Mouse (Mus musculus) 3134 (cell line): ENCODE results near the gene Ring1.

Source experiments
- DNase-seq: peaks from one replicate; pipeline ENCODE4 v3.0.0-alpha.2; 2011; ENCODE audit warnings: low spot score; ENCODE audit not compliant: insufficient read length; ENCODE audit errors: extremely low read depth

The Ring1 gene

DNA sequence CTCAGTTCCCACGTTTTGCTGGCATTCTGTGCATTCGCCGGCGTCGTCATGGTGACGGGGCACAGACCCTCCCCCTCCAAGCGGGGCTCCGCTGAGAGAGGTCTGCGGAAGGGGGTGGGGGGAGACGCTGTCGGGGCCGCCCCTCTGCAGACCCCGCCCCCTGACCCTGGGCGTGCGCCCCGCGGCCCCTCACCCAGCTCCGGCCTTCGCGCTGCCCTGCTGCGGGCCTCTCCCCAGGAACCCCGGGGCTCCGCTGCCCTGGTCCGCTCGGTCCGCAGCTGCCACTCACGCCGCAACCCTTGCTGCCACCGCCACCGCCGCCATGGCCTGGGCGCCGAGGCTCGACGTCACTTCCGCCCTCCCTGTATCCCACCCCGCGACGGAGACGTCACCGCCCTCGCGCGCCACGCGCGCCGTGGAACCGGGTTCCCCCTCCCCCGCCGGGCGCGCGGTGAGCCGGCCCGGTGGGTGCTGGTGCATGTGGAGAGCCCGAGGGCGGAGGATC, at the start of gene Ring1:
Gene Ring1, minus strand, starts transcription at position 364 of the 505 bp plus-strand sequence.
- peak; percentile 85 for DNase-seq

GRCm38 (mm10) chr17:34072091-34072490, 47.6 kb upstream of the Ring1 start:
- DNase-seq, result no peak

DNA sequence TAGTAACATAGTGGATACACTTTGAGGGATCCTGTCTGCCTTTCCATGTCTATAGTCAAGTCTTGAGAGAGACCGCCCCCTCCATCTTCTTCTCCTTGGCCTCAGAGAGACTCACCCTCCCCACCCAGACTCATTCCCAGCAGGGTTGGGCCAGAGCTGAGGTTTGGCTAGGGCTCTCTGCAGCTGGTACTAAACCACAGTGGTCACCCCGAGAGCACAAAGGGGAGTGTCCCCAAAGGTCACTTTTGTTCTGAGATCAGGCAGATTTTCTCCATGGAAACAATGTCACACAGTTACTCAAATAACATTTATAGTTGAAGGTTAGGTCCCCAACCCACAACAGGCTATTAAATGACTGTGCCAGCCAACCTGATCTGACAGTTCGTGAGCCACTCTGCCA, 44.4 kb upstream of the Ring1 start:
- peak; percentile 37 for DNase-seq

DNA sequence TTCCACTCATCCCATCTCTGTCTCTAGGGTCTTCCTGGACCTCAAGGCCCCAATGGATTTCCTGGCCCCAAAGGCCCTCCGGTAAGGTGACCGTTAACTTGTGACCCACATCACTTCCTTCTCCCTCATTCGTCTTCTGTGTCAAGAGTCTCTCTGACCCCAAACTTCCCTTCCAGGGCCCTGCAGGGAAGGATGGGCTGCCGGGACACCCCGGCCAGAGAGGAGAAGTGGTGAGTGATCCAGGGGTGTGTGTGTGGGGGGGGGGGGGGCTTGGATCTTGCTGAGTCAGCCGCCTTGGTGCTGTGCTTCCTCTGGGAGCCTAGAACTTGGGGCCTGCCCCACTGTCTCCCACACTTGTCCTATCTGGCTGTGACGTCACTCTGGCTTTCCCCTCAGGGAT, 32.7 kb upstream of the Ring1 start:
- DNase-seq, result no peak

DNA sequence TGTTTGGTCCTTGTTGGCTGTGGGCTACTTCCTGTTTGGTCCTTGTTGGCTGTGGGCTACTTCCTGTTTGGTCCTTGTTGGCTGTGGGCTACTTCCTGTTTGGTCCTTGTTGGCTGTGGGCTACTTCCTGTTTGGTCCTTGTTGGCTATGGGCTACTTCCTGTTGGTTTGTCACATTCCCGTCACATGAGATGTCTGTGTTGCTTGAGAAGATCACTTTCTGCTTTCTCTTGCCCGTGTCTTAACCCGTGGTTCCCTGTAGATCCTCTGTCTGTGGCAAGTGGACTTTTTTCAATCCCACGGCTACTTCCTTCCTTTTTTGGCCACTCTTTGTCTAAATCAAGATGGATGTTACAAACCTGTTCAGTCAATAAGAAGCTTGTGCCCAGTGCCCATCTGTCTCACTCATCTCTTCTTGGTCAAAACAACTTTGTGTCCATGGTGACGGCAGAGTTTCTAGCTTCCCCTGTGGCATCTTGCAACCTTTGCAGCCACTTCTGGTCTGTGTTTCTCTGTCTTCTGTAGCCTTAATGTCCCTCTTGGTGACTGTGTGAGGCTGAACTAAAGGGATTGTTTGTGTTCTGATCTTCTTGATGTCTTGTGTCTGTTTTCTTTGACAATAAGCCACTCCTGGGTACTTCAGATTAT, 23.0 kb upstream of the Ring1 start:
- DNase-seq, result no peak

DNA sequence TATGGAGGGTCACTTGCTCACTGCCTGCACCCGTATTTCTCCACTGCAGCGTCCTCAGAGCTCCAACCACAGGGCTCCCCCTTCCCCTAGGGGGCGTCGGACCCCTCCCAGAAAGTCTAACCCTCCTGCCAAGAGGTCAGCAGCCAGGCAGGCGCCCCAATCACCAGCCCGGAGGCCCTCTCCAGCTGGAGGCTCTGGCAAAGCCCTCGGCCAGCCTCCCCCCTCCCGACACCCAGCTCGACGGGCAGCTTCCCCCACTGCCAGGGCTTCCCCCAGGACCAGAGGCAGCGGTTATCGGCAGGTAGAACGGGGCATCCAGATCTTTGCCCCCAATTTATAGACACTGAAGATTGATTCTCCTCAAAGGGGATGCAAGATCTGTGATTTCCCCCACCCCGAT, 21.5 kb upstream of the Ring1 start:
- no peak for DNase-seq

- DNase-seq, result peak; percentile 74
These were observed 15.3 kb upstream of the Ring1 start for GRCm38 (mm10) chr17:34039562-34040450.

DNA sequence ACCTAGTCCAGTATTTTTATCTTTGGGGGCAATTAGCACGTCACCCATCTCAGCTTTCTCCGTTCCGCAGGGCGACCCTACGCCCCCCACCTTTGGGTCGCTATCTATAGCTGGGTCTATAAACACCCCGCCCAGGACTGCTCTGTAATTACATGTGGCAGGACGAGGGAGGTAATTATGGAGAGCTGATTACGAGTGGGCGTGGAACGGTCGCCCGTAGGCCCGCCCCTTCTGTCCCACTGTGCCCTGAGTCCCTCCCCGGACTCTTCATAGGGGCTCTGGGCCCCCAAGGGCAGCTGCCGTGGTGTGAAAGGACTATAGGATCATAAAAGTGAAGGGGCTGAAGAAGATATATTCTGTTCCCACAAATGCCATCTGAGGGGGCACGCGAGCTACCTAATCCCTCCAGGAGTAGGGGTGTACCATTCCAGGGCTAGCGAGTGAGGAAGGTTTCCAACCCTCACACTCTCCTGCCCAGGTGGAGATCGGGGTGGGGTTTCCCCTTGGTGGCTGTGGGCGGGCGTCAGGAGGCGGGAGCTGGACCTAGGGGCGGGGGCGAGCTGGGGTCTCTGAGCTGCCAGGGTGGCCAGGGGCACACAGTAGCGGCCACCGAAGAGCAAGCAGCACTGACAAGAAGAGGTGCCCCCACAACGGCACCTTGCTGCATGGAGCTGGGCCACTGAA, 14.5 kb upstream of the Ring1 start, which contains the start of gene Col11a2:
Gene Col11a2, plus strand, starts transcription at position 560 of the 684 bp plus-strand sequence.
- no peak for DNase-seq

DNA sequence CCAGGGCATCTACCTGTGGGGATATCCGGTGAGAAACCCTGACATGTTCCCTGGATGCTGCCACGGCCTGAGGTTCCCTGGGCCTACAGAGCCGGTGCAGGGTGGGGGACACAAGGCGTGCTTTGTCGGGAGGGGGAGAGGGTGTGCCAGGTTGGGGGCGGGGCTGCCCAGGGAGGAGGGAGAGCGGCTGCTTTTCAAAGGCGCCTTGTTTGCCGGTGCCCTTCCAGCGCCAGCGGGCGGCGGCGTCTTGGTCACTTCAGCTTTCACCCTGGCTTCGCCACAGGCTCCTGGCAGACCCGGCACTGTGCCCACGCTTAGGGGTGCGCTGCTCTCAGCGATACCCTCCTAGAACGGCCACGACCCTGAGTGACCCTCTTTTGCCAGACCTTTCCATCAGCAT, 14.0 kb upstream of the Ring1 start:
- DNase-seq, result no peak

DNA sequence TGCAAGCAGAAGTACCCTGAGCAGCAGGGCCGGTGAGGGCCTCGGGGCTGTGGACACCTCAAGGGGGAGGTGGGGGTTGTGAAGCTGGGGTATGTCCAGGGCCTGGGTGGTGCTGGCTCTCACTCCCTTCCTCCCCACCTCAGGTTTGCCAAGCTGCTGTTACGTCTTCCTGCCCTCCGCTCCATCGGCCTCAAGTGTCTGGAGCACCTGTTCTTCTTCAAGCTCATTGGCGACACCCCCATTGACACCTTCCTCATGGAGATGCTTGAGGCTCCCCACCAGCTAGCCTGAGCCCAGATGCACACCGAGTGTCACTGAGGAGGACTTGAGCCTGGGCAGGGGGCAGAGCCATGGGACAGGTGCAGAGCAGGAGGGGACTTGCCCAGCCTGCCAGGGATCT, 12.8 kb upstream of the Ring1 start:
- peak; percentile 3 for DNase-seq

GRCm38 (mm10) chr17:34036647-34037046, 12.2 kb upstream of the Ring1 start:
- no peak for DNase-seq

DNA sequence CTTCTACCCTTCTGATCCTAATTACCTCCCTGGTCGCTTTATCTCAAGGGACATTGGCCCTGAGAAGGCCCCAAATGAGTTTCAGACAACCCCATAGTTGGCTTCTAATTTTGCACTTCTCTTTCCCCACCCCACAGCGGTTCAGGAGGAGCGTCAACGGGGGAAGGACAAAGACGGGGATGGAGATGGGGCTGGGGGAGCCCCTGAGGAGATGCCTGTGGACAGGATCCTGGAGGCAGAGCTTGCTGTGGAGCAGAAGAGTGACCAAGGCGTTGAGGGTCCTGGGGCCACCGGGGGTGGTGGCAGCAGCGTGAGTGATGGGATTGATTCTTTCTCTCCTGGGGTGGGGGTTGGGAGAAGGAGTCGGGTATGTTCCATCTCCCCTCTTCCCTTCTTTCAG, 11.0 kb upstream of the Ring1 start:
- DNase-seq, result peak; percentile 2

DNA sequence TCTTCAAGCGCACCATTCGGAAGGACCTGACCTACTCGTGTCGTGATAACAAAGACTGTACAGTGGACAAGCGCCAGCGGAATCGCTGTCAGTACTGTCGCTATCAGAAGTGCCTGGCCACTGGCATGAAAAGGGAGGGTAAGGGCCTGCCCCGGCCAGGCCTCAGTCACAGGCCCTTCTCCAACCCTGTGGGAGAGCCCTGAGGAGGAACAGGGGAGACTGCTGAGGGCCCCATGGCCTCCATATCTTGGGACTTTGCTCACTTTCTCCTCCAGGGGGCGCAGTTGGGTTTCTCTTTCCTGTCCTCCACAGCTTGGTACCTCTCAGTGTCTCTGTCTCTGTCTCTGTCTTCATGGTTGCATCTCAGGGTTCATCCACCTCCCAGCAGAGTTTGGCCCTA, 9.6 kb upstream of the Ring1 start:
- peak; percentile 53 for DNase-seq

GRCm38 (mm10) chr17:34033441-34033840, 9.0 kb upstream of the Ring1 start:
- DNase-seq, result no peak

- DNase-seq, result no peak
These were observed 8.3 kb upstream of the Ring1 start for GRCm38 (mm10) chr17:34032806-34033205.

- peak; percentile 84 for DNase-seq
These were observed 7.7 kb upstream of the Ring1 start for GRCm38 (mm10) chr17:34032174-34032632.

DNA sequence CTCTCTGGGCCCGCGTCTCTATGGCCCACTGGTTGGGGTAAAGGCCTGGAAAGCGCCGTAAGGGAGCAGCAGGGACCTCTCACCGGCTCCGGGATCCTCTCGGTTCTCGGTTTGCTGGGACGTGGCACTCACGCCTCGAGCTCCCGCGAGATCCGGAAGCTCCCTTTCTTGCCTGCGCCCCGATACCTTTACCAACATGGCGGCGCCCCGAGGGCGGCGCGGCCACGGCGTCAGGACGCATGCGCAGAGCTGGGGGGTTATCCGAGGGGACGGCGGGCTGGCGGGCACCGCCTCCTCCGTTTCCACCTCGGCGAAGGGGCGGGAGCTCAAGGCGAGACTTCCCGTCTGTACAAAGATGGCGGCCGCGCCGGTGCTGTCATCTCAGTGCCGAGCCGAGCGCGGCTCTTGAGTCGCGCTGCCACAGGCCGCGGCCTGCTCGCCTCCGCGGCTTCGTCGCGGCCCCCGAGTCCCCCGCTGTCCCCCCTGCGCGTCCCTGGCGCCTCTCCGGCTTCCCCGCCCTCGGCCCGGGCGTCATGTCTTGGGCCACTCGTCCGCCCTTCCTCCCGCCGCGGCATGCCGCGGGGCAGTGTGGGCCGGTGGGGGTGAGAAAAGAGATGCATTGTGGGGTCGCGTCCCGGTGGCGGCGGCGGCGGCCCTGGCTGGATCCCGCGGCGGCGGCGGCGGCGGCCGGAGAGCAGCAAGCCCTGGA, 7.1 kb upstream of the Ring1 start, which contains the start of the genes Slc39a7 and Rxrb:
Gene Slc39a7, minus strand, starts transcription at position 218 of the 709 bp plus-strand sequence.
Gene Rxrb, plus strand, starts transcription at position 348 of the 709 bp plus-strand sequence.
- peak; percentile 100 for DNase-seq

DNA sequence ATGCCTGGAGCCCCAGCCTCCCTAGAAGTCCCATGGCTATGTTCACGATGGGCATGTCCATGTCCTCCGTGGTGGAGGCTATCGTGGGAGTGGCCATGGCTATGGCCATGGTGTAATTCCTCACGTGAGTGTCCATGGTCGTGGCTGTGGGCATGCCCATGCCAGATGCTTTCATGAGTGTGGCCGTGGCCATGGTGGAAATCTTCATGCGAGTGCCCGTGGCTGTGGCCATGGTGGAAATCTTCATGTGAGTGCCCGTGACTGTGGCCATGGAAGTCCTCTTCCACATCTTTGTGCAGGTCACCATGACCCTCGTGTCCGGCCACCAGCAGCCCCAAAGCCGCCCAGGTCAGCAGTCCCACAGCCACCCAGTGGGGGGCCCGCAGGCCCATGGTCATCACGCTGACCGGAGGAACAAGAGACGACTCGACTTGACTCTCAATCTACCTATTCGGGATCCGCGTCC, 6.4 kb upstream of the Ring1 start:
- no peak for DNase-seq

GRCm38 (mm10) chr17:34029890-34030595, 5.6 kb upstream of the Ring1 start:
- DNase-seq, result no peak
